ENCODE assay signal across 49 mouse cellular contexts in genomic region chr12:103665286-103665685, GRCm38 (mm10). TPM values are rescaled to one million over a fixed set of nuclear protein-coding genes. Genes with fewer than 3 reads are reported as not detected.
"Had no signal": no experiment of that assay in that cellular context is flagged by ENCODE, and none has a peak within 500 bp of the region (broad histone marks: within the 10 kb centered on the region; RNA-seq: fewer than 3 reads in every experiment).

No protein-coding gene starts in this region.

- H3K4me2 ChIP-seq: heart, embryonic 11.5 days; heart, embryonic 12.5 days; heart, embryonic 13.5 days; heart, embryonic 15.5 days; hindbrain, embryonic 12.5 days; hindbrain, embryonic 13.5 days; hindbrain, embryonic 14.5 days; hindbrain, embryonic 15.5 days; intestine, embryonic 15.5 days; kidney, embryonic 15.5 days had no signal

- H3K9ac ChIP-seq: heart, embryonic 12.5 days; heart, embryonic 13.5 days; heart, embryonic 15.5 days; hindbrain, embryonic 12.5 days; hindbrain, embryonic 13.5 days; hindbrain, embryonic 14.5 days; hindbrain, embryonic 15.5 days; intestine, embryonic 15.5 days; kidney, embryonic 15.5 days had no signal

- ATAC-seq: hindbrain, embryonic 16.5 days; hindbrain, postnatal 0 days; inflammation-experienced regulatory T-cells, adult 6 months; intestine, embryonic 15.5 days; intestine, embryonic 16.5 days; intestine, postnatal 0 days had no signal

- H3K9me3 ChIP-seq: heart, embryonic 12.5 days; heart, embryonic 13.5 days; heart, embryonic 15.5 days; hindbrain, embryonic 10.5 days; hindbrain, embryonic 12.5 days; hindbrain, embryonic 13.5 days; hindbrain, embryonic 15.5 days; intestine, embryonic 15.5 days; kidney, embryonic 15.5 days had no signal

- DNase-seq: heart, postnatal 10 days; heart, postnatal 14 days; heart, postnatal 36 days; heart, postnatal 4 days; kidney, adult 11 months; kidney, adult 18-20 months; kidney, adult 2 months; kidney, adult 8-10 months; kidney, adult 9 months; kidney, postnatal 10 days; kidney, postnatal 14 days; kidney, postnatal 25 days; kidney, postnatal 36 days; kidney, postnatal 4 days; layer of hippocampus, adult 9-11 months; layer of hippocampus, postnatal 36 days had no signal

- H3K27ac ChIP-seq: heart, embryonic 13.5 days; heart, embryonic 15.5 days; hindbrain, embryonic 10.5 days; hindbrain, embryonic 12.5 days; hindbrain, embryonic 13.5 days; hindbrain, embryonic 14.5 days; hindbrain, embryonic 15.5 days; hindbrain, postnatal 0 days; intestine, embryonic 15.5 days; kidney, embryonic 15.5 days; kidney, postnatal 0 days; layer of hippocampus, adult 2 months had no signal

- H3K4me1 ChIP-seq: heart, embryonic 12.5 days; heart, embryonic 13.5 days; heart, embryonic 15.5 days; hindbrain, embryonic 10.5 days; hindbrain, embryonic 12.5 days; hindbrain, embryonic 13.5 days; hindbrain, embryonic 15.5 days; intestine, embryonic 15.5 days; kidney, embryonic 15.5 days had no signal

- H3K27me3 ChIP-seq: heart, embryonic 12.5 days; heart, embryonic 13.5 days; heart, embryonic 15.5 days; hindbrain, embryonic 12.5 days; hindbrain, embryonic 13.5 days; hindbrain, embryonic 15.5 days; intestine, embryonic 15.5 days; kidney, embryonic 15.5 days had no signal

- H3K4me3 ChIP-seq: heart, embryonic 12.5 days; heart, embryonic 13.5 days; heart, embryonic 15.5 days; hindbrain, embryonic 10.5 days; hindbrain, embryonic 12.5 days; hindbrain, embryonic 13.5 days; hindbrain, embryonic 15.5 days; intestine, embryonic 15.5 days; kidney, embryonic 15.5 days; layer of hippocampus, adult 2 months had no signal

- H3K36me3 ChIP-seq: heart, embryonic 12.5 days; heart, embryonic 13.5 days; heart, embryonic 15.5 days; hindbrain, embryonic 10.5 days; hindbrain, embryonic 12.5 days; hindbrain, embryonic 13.5 days; hindbrain, embryonic 15.5 days; intestine, embryonic 15.5 days; kidney, embryonic 15.5 days had no signal

RNA-seq across cellular contexts. Expression of gene Serpina6, which starts 8.3 kb away (rescaled TPM):
- total RNA-seq: heart, postnatal 10 days; heart, postnatal 14 days; heart, postnatal 25 days; heart, postnatal 36 days; heart, postnatal 4 days; hematopoietic stem cell, adult 5-6 weeks; hindbrain, postnatal 0 days; layer of hippocampus, adult 18-20 months; layer of hippocampus, adult 2 months; layer of hippocampus, adult 8-10 months; layer of hippocampus, postnatal 10 days; layer of hippocampus, postnatal 14 days; layer of hippocampus, postnatal 25 days; layer of hippocampus, postnatal 36 days; left cerebral cortex, adult 18-20 months had no signal
- polyA plus RNA-seq: heart, postnatal 0 days; hindbrain, embryonic 10.5 days; hindbrain, embryonic 11.5 days; hindbrain, embryonic 12.5 days; hindbrain, embryonic 13.5 days; hindbrain, embryonic 14.5 days; hindbrain, embryonic 16.5 days; hindbrain, postnatal 0 days; inflammation-experienced regulatory T-cells, adult 6 months; intestine, postnatal 0 days; large intestine, adult 2 months had no signal

RNA-seq across cellular contexts. Expression of gene Serpina16, which starts 10.7 kb away (rescaled TPM):
- total RNA-seq: heart, postnatal 10 days; heart, postnatal 14 days; heart, postnatal 25 days; heart, postnatal 36 days; heart, postnatal 4 days; hematopoietic stem cell, adult 5-6 weeks; hindbrain, postnatal 0 days; layer of hippocampus, adult 18-20 months; layer of hippocampus, adult 2 months; layer of hippocampus, adult 8-10 months; layer of hippocampus, postnatal 10 days; layer of hippocampus, postnatal 14 days; layer of hippocampus, postnatal 25 days; layer of hippocampus, postnatal 36 days; left cerebral cortex, adult 18-20 months had no signal
- polyA plus RNA-seq: heart, embryonic 11.5 days; heart, embryonic 12.5 days; heart, embryonic 13.5 days; heart, embryonic 14.5 days; heart, embryonic 15.5 days; heart, embryonic 16.5 days; heart, postnatal 0 days; hindbrain, embryonic 10.5 days; hindbrain, embryonic 11.5 days; hindbrain, embryonic 12.5 days; hindbrain, embryonic 13.5 days; hindbrain, embryonic 14.5 days; hindbrain, embryonic 15.5 days; hindbrain, embryonic 16.5 days; hindbrain, postnatal 0 days; inflammation-experienced regulatory T-cells, adult 6 months; intestine, postnatal 0 days; kidney, adult 2 months; kidney, embryonic 14.5 days; kidney, embryonic 15.5 days; kidney, embryonic 16.5 days; kidney, postnatal 0 days had no signal

RNA-seq across cellular contexts. Expression of gene Serpina1f, which starts 30.0 kb away (rescaled TPM):
- total RNA-seq: heart, postnatal 10 days; heart, postnatal 14 days; heart, postnatal 25 days; heart, postnatal 36 days; heart, postnatal 4 days; hematopoietic stem cell, adult 5-6 weeks; hindbrain, postnatal 0 days; layer of hippocampus, adult 18-20 months; layer of hippocampus, adult 2 months; layer of hippocampus, adult 8-10 months; layer of hippocampus, postnatal 10 days; layer of hippocampus, postnatal 14 days; layer of hippocampus, postnatal 25 days; layer of hippocampus, postnatal 36 days; left cerebral cortex, adult 18-20 months had no signal
- polyA plus RNA-seq: heart, embryonic 11.5 days; heart, embryonic 12.5 days; heart, embryonic 13.5 days; heart, embryonic 14.5 days; heart, embryonic 15.5 days; heart, embryonic 16.5 days; heart, postnatal 0 days; hindbrain, embryonic 10.5 days; hindbrain, embryonic 11.5 days; hindbrain, embryonic 12.5 days; hindbrain, embryonic 13.5 days; hindbrain, embryonic 14.5 days; hindbrain, embryonic 15.5 days; hindbrain, embryonic 16.5 days; hindbrain, postnatal 0 days; inflammation-experienced regulatory T-cells, adult 6 months; intestine, embryonic 15.5 days; intestine, embryonic 16.5 days; kidney, embryonic 14.5 days; kidney, embryonic 15.5 days; kidney, embryonic 16.5 days had no signal

RNA-seq across cellular contexts. Expression of gene Serpina10, which starts 34.0 kb away (rescaled TPM):
- total RNA-seq: heart, postnatal 10 days; heart, postnatal 14 days; heart, postnatal 25 days; heart, postnatal 36 days; heart, postnatal 4 days; hematopoietic stem cell, adult 5-6 weeks; hindbrain, postnatal 0 days; layer of hippocampus, adult 18-20 months; layer of hippocampus, postnatal 10 days; layer of hippocampus, postnatal 25 days; layer of hippocampus, postnatal 36 days; left cerebral cortex, adult 18-20 months had no signal
- polyA plus RNA-seq: heart, embryonic 14.5 days; heart, embryonic 15.5 days; heart, embryonic 16.5 days; heart, postnatal 0 days; hindbrain, embryonic 10.5 days; hindbrain, embryonic 12.5 days; hindbrain, embryonic 13.5 days; inflammation-experienced regulatory T-cells, adult 6 months; kidney, embryonic 14.5 days had no signal
